Comparison of ENCODE assay signal across 10 mouse cellular contexts in the genomic region with DNA sequence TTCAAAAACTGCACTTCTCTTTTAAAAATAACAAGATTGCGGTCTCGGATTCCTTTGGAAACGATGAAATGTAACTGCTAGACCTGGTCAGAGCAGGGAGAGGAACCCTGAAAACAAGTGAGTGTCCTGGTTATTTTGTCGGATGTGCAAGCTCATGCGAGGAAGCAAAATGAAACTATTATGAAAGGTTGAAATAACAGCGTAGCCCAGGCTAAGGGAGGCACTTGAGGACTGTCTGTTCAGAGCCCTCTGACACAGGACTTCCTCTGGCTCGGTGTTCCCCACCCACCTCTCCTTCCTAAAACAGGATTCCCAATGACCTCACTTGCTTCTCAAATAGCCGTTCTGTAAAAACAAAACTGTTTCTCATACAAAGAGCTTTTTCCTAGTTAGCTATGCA. TPM values are rescaled to one million over a fixed set of nuclear protein-coding genes. Genes with fewer than 3 reads are reported as not detected.
DNase-seq lines count a peak whose midpoint lies in the region; TF ChIP-seq lines count a peak whose summit lies in the region.
"Had no signal": no experiment of that assay in that cellular context is flagged by ENCODE, and none has a peak within 500 bp of the region (broad histone marks: within the 10 kb centered on the region; RNA-seq: fewer than 3 reads in every experiment).

No protein-coding gene starts in this region.

- TF ChIP-seq CTCF in layer of hippocampus, adult 2 months (conservative IDR thresholded peaks at IDR 0.05): no peak

- DNase-seq in layer of hippocampus, adult 2 months (ENCODE audit: low spot score in 2 of 2): no peak
- DNase-seq in layer of hippocampus, postnatal 25 days (ENCODE audit: extremely low spot score in 1 of 2, low spot score in 1 of 2): no peak
- peak; percentile 78 to 88 for DNase-seq in heart, adult 9 months (ENCODE audit: low spot score in 2 of 2)
- peak; percentile 56 for DNase-seq in kidney, postnatal 10 days
- DNase-seq in cerebellum, adult 8-10 months: no peak
- no peak for DNase-seq in left cerebral cortex, adult 18-20 months (ENCODE audit: low spot score in 2 of 2)
- no peak for DNase-seq in thymus, adult 18-20 months
- DNase-seq: cerebellum, adult 9-11 months; right cerebral cortex, adult 18-20 months had no signal

- H3K4me3 ChIP-seq in layer of hippocampus, adult 2 months: peak overlapping the region; percentile 20; the same call in 1 of the 2 replicates
- peak overlapping the region; percentile 1; the same call in 1 of the 2 replicates for H3K4me3 ChIP-seq in macrophage (ENCODE audit: inconsistent target)

- no peaks in the 10 kb centered on the region for H3K36me3 ChIP-seq in macrophage (ENCODE audit: inconsistent target)

- WGBS in macrophage (ENCODE audit: missing documents): 9% methylated on average over 8 of the region's 8 CpGs

- H3K27ac ChIP-seq in layer of hippocampus, adult 2 months: peak overlapping the region; percentile 72
- peak overlapping the region; percentile 12; the same call in 1 of the 2 replicates for H3K27ac ChIP-seq in macrophage

- H3K79me2 ChIP-seq in macrophage (ENCODE audit: inconsistent target): no peaks in the 10 kb centered on the region

RNA-seq across cellular contexts. Expression of gene S1pr1, which starts 51.3 kb away (rescaled TPM):
- total RNA-seq in layer of hippocampus, adult 2 months (2021): 100 to 1,000 TPM in 1 of 2 experiments, 10 to 100 TPM in 1; 92.8 to 108 TPM
- 10 to 100 TPM; 94.9 to 95.2 TPM for total RNA-seq in layer of hippocampus, postnatal 25 days (2021)
- total RNA-seq in macrophage (2018; cell fraction: chromatin; rRNA removed): 10 to 100 TPM in 13 of 26 experiments, 1 to 10 TPM in 13; 1.4 to 26.4 (median 9.4) TPM
- 10 to 100 TPM in 18 of 26 experiments, 1 to 10 TPM in 8; 4.0 to 71.2 (median 27.5) TPM for total RNA-seq in macrophage (2018; cell fraction: cytosol; rRNA removed)
- 10 to 100 TPM in 17 of 26 experiments, 1 to 10 TPM in 9; 3.9 to 70.1 (median 22.0) TPM for total RNA-seq in macrophage (2018; cell fraction: nucleus; rRNA removed)
- polyA plus RNA-seq in macrophage (2018): 25.2 to 65.7 TPM (median 58.6 TPM) in 3 replicates
- 100 to 1,000 TPM; 101 to 114 TPM for total RNA-seq in left cerebral cortex, adult 18-20 months (2021)

Comparison
In these comparisons a context has a peak if more than half of its experiments do, and no peak if none do; other contexts are left out.
1. DNase-seq: peak in heart, adult 9 months (2 of 2) and kidney, postnatal 10 days (single experiment); none in layer of hippocampus, adult 2 months (0 of 2), layer of hippocampus, postnatal 25 days (0 of 2), cerebellum, adult 8-10 months (single experiment), left cerebral cortex, adult 18-20 months (0 of 2) and thymus, adult 18-20 months (0 of 2).